Mouse (Mus musculus) liver, postnatal 0 days (tissue): ENCODE data around the gene Nr1d1.

Experiments used
- CTCF ChIP-seq: sonication (generic); IDR thresholded peaks from 2 replicates; pipeline ENCODE4 v1.5.1; 2016; ENCODE audit warnings: antibody characterized with exemption, low read depth
- EP300 ChIP-seq: IDR thresholded peaks from 2 replicates; pipeline ENCODE4 v1.6.1; 2016; ENCODE audit warnings: antibody characterized with exemption, low read depth, mild to moderate bottlenecking

- TF ChIP-seq CTCF (no peak), EP300 (no peak)
Observed at GRCm38 (mm10) chr11:98742397-98743291, 32.5 kb downstream of the Nr1d1 start.
